Mouse (Mus musculus) liver, embryonic 13.5 days (tissue): ENCODE measurements around the gene Olfr120. TPM values are rescaled to one million over a fixed set of nuclear protein-coding genes. Genes with fewer than 3 reads are reported as not detected.
"Not testable (repeated sequence)": the region's sequence is repeated elsewhere in the genome, so short reads cannot be mapped to it uniquely, and the experiment has no call there.

Experiments used
- ATAC-seq: fragments of 200-750 bp; cut with Nextera tagmentation; 2 replicates; pipeline ENCODE4 v1.8.0; 2017; ENCODE audit warnings: low read depth, mild to moderate bottlenecking, moderate number of reproducible peaks, moderate library complexity
- DNase-seq: peaks from one replicate; pipeline ENCODE4 v3.0.0; 2022
- H3K27ac ChIP-seq: fragments of 300-500 bp; sonication (generic); 2 replicates; pipeline ENCODE4 v1.5.1; 2015; ENCODE audit warnings: moderate library complexity, mild to moderate bottlenecking, inconsistent platforms
- H3K27me3 ChIP-seq: fragments of 300-500 bp; sonication (generic); 2 replicates; pipeline ENCODE4 v1.6.1; 2015; ENCODE audit warnings: mild to moderate bottlenecking, inconsistent platforms
- H3K36me3 ChIP-seq: fragments of 300-500 bp; sonication (generic); 2 replicates; pipeline ENCODE4 v1.6.1; 2015; ENCODE audit warnings: mild to moderate bottlenecking, inconsistent platforms
- H3K4me1 ChIP-seq: fragments of 300-500 bp; sonication (generic); replicated peaks from 2 replicates; pipeline ENCODE4 v1.6.1; 2015; ENCODE audit warnings: inconsistent platforms
- H3K4me2 ChIP-seq: fragments of 300-500 bp; sonication (generic); 2 replicates; pipeline ENCODE4 v1.6.1; 2015; ENCODE audit warnings: inconsistent platforms, mild to moderate bottlenecking, moderate library complexity
- H3K4me3 ChIP-seq: fragments of 300-500 bp; sonication (generic); replicated peaks from 2 replicates; pipeline ENCODE4 v1.5.1; 2015; ENCODE audit warnings: mild to moderate bottlenecking, inconsistent platforms
- H3K9ac ChIP-seq: fragments of 300-500 bp; sonication (generic); 2 replicates; pipeline ENCODE4 v1.6.1; 2015; ENCODE audit warnings: mild to moderate bottlenecking, inconsistent platforms
- H3K9me3 ChIP-seq: fragments of 300-500 bp; sonication (generic); replicated peaks from 2 replicates; pipeline ENCODE4 v1.6.1; 2016; ENCODE audit warnings: inconsistent platforms
- WGBS: fragments of 180-500 bp; shearing (Covaris S2); methylation state at CpG from one replicate; pipeline ENCODE4 v1.1.7; 2015; ENCODE audit not compliant: insufficient replicate concordance; 5-methylcytosine and 5-hydroxymethylcytosine counted together
- polyA plus RNA-seq: library from polyadenylated mRNA; unstranded; fragments of >200 nt; fragmentation: Nextera tagmentation; extraction: Ambion mirVana; gene quantifications from 2 replicates; pipeline ENCODE4 v1.2.1, GENCODE M21; 2015

Olfr120 gene
- polyA plus RNA-seq: not detected in 2 replicates

DNA sequence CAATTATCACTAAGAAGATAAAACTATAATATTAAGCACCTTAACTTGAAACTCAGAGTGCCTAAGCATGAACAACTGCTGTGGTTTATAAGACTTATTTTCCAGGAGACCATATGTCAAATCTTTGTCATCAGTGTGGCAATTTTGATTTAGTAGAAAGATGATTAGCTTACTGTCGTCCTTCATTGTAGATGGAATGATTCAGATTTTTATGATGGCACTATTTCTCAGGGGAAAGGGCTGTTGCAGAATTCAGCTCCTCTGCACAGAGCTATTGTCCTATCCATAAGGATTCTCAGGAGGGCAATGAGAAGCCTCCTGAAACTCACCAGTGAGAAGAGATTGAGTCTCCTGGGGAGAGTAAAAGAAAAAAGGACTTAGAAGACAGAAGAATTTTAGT is at the start of gene Olfr120:
TSS of gene Olfr120 (plus strand) at position 301 of the 400 bp plus-strand sequence.
- H3K9me3 ChIP-seq: no peaks in the 10 kb centered on the region
- ATAC-seq (no peak), DNase-seq (no peak)
- H3K4me2 ChIP-seq: no peak within 1 kb of the TSS
- H3K9ac ChIP-seq: no peak within 1 kb of the TSS
- no peaks in the 10 kb centered on the region for H3K36me3 ChIP-seq
- 44% methylated on average over 1 of the region's 1 CpGs for WGBS
- H3K27ac ChIP-seq: no peak within 1 kb of the TSS
- H3K4me3 ChIP-seq: no peak within 1 kb of the TSS
- H3K27me3 ChIP-seq: no peaks in the 10 kb centered on the region
- H3K4me1 ChIP-seq: no peaks in the 10 kb centered on the region

GRCm38 (mm10) chr17:37696264-37696663 is 25.3 kb upstream of the Olfr120 start, which contains the start of gene Olfr119:
TSS of gene Olfr119 (plus strand) at chr17:37696564.
- not testable (repeated sequence) for DNase-seq, H3K27me3 ChIP-seq, H3K4me3 ChIP-seq, H3K4me1 ChIP-seq, H3K27ac ChIP-seq, H3K9ac ChIP-seq, H3K4me2 ChIP-seq, H3K9me3 ChIP-seq, H3K36me3 ChIP-seq, ATAC-seq
- WGBS: 40% methylated on average over 1 of the region's 1 CpGs

GRCm38 (mm10) chr17:37738070-37738469 is 16.5 kb downstream of the Olfr120 start:
- no peaks in the 10 kb centered on the region for H3K27me3 ChIP-seq
- DNase-seq (no peak), ATAC-seq (no peak)
- H3K36me3 ChIP-seq: no peaks in the 10 kb centered on the region
- no peaks in the 10 kb centered on the region for H3K4me1 ChIP-seq
- no peak overlapping the region for H3K4me3 ChIP-seq
- no peak overlapping the region for H3K9ac ChIP-seq
- no peaks in the 10 kb centered on the region for H3K9me3 ChIP-seq
- no peak overlapping the region for H3K27ac ChIP-seq
- WGBS: 38% methylated on average over 7 of the region's 7 CpGs
- no peak overlapping the region for H3K4me2 ChIP-seq

- H3K36me3 ChIP-seq: no peaks in the 10 kb centered on the region
- H3K4me2 ChIP-seq: no peak within 1 kb of the TSS
- no peaks in the 10 kb centered on the region for H3K27me3 ChIP-seq
- H3K4me3 ChIP-seq: no peak within 1 kb of the TSS
- no peak for DNase-seq
- no peak within 1 kb of the TSS for H3K27ac ChIP-seq
- H3K4me1 ChIP-seq: no peaks in the 10 kb centered on the region
- 57% methylated on average over 4 of the region's 4 CpGs for WGBS
- H3K9me3 ChIP-seq: 0 out of 2 replicates have a peak, but pooled peaks cover 4% of the 10 kb centered on the region
- H3K9ac ChIP-seq: no peak within 1 kb of the TSS
- no peak for ATAC-seq
Measured at GRCm38 (mm10) chr17:37768307-37768706, 46.7 kb downstream of the Olfr120 start, which contains the start of gene Olfr122. TSS of gene Olfr122 (plus strand) at chr17:37768607.

Other genes with a start within 250 kb of the Olfr120 start
- not detected in 2 replicates for gene H2-M2, start 238.3 kb upstream of the Olfr120 start, polyA plus RNA-seq
- not detected in 2 replicates for gene Olfr110, start 229.3 kb upstream of the Olfr120 start, polyA plus RNA-seq
- gene Olfr111, start 213.8 kb upstream of the Olfr120 start, polyA plus RNA-seq: not detected in 2 replicates
- gene Olfr112, start 152.4 kb upstream of the Olfr120 start, polyA plus RNA-seq: not detected in 2 replicates
- gene Olfr113, start 144.1 kb upstream of the Olfr120 start, polyA plus RNA-seq: not detected in 2 replicates
- not detected in 2 replicates for gene Olfr114, start 129.1 kb upstream of the Olfr120 start, polyA plus RNA-seq
- not detected in 2 replicates for gene Olfr115, start 94.7 kb upstream of the Olfr120 start, polyA plus RNA-seq
- gene Olfr116, start 94.6 kb upstream of the Olfr120 start, polyA plus RNA-seq: not detected in 2 replicates
- gene Olfr117, start 58.0 kb upstream of the Olfr120 start, polyA plus RNA-seq: not detected in 2 replicates
- gene Olfr118, start 54.8 kb upstream of the Olfr120 start, polyA plus RNA-seq: not detected in 2 replicates
- not detected in 2 replicates for gene Olfr119, start 25.2 kb upstream of the Olfr120 start, polyA plus RNA-seq
- not detected in 2 replicates for gene Olfr121, start 27.0 kb downstream of the Olfr120 start, polyA plus RNA-seq
- gene Olfr122, start 46.8 kb downstream of the Olfr120 start, polyA plus RNA-seq: not detected in 2 replicates
- gene Olfr123, start 71.7 kb downstream of the Olfr120 start, polyA plus RNA-seq: not detected in 2 replicates
- not detected in 2 replicates for gene Olfr124, start 78.1 kb downstream of the Olfr120 start, polyA plus RNA-seq
- not detected in 2 replicates for gene Olfr125, start 111.1 kb downstream of the Olfr120 start, polyA plus RNA-seq
- gene Olfr126, start 125.7 kb downstream of the Olfr120 start, polyA plus RNA-seq: not detected in 2 replicates
- gene Olfr127, start 178.6 kb downstream of the Olfr120 start, polyA plus RNA-seq: not detected in 2 replicates
- gene Olfr128, start 198.7 kb downstream of the Olfr120 start, polyA plus RNA-seq: not detected in 2 replicates
- gene Olfr761, start 231.3 kb downstream of the Olfr120 start, polyA plus RNA-seq: not detected in 2 replicates